Mouse (Mus musculus) kidney, adult 2 months (tissue): ENCODE measurements around the gene Magel2. TPM values are rescaled to one million over a fixed set of nuclear protein-coding genes. Genes with fewer than 3 reads are reported as not detected.

Experiments
- DNase-seq: peaks from one replicate; pipeline ENCODE4 v3.0.0; 2021
- H3K27ac ChIP-seq: fragments of 200-500 bp; 2 replicates; pipeline ENCODE4 v1.5.1; 2012; ENCODE audit warnings: low read depth, low read length, control low read depth, inconsistent platforms; ENCODE audit not compliant: insufficient read depth
- H3K27me3 ChIP-seq: fragments of 200-500 bp; replicated peaks from 2 replicates; pipeline ENCODE4 v1.6.1; 2012; ENCODE audit warnings: mild to moderate bottlenecking, moderate library complexity, low read length, inconsistent platforms; ENCODE audit not compliant: control insufficient read depth, insufficient read depth
- H3K36me3 ChIP-seq: fragments of 200-500 bp; 2 replicates; pipeline ENCODE4 v1.6.1; 2012; ENCODE audit warnings: mild to moderate bottlenecking, moderate library complexity, low read length, inconsistent platforms; ENCODE audit not compliant: control insufficient read depth, insufficient read depth
- H3K4me1 ChIP-seq: fragments of 200-500 bp; 2 replicates; pipeline ENCODE4 v1.6.1; 2011; ENCODE audit warnings: low read length; ENCODE audit not compliant: control insufficient read depth, insufficient read depth
- H3K4me3 ChIP-seq: fragments of 200-500 bp; 2 replicates; pipeline ENCODE4 v1.5.1; 2011; ENCODE audit warnings: mild to moderate bottlenecking, low read depth, low read length, control low read depth; ENCODE audit not compliant: insufficient read depth
- CTCF ChIP-seq: fragments of 200-500 bp; conservative IDR thresholded peaks from 2 replicates; pipeline ENCODE4 v1.5.1; 2011; ENCODE audit warnings: low read depth, mild to moderate bottlenecking, control low read depth, low read length, moderate library complexity, mixed read lengths; ENCODE audit not compliant: insufficient read depth, insufficient read length
- POLR2A ChIP-seq: fragments of 200-500 bp; IDR thresholded peaks from one replicate; pipeline ENCODE4 v1.6.1; 2011; ENCODE audit warnings: low read depth, low read length, control low read depth
- WGBS: fragments of 180-500 bp; shearing (Covaris S2); methylation state at CpG from one replicate; pipeline ENCODE4 v1.1.7; 2018; 5-methylcytosine and 5-hydroxymethylcytosine counted together
- polyA plus RNA-seq: library from polyadenylated mRNA; depleted of rRNA; stranded (reverse); fragments of >200 nt; gene quantifications from 2 replicates; pipeline ENCODE4 v1.2.3, GENCODE M21; 2012

Magel2 gene
- polyA plus RNA-seq, 1 experiment, result 0.02 TPM

GRCm38 (mm10) chr7:62407803-62408202, 31.0 kb downstream of the Magel2 start:
- DNase-seq, result no peak
- H3K4me1 ChIP-seq, result no peaks in the 10 kb centered on the region
- H3K36me3 ChIP-seq, result no peaks in the 10 kb centered on the region
- TF ChIP-seq CTCF, result no peak
- TF ChIP-seq POLR2A, result no peak
- no peaks in the 10 kb centered on the region for H3K27me3 ChIP-seq
- H3K4me3 ChIP-seq, result no peak overlapping the region
- WGBS, result 58% methylated on average over 3 of the region's 3 CpGs
- no peak overlapping the region for H3K27ac ChIP-seq

DNA sequence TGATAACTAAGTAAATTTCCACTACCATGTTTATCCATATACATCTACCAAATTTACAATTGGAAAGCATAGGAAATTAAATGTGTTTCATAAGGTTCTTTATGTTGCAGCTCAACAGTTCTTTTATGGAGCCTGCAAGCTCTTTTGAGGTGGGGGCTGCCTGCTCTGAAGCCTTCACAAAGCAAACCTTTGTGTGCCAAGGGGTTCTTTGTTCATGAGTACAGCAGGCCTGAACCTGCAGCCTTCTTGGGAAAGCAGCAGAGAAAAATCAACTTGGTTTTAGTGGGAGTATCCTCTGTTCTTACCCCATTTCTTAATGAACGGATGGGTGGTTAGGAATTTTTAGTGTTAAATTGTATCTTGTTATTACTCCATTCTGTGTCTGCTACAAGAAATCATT, 38.4 kb downstream of the Magel2 start:
- H3K27ac ChIP-seq, result no peak overlapping the region
- no peaks in the 10 kb centered on the region for H3K27me3 ChIP-seq
- no peak overlapping the region for H3K4me3 ChIP-seq
- 63% methylated on average over 1 of the region's 1 CpGs for WGBS
- TF ChIP-seq CTCF, result no peak
- TF ChIP-seq POLR2A, result no peak
- H3K36me3 ChIP-seq, result no peaks in the 10 kb centered on the region
- H3K4me1 ChIP-seq, result no peaks in the 10 kb centered on the region
- DNase-seq, result no peak

DNA sequence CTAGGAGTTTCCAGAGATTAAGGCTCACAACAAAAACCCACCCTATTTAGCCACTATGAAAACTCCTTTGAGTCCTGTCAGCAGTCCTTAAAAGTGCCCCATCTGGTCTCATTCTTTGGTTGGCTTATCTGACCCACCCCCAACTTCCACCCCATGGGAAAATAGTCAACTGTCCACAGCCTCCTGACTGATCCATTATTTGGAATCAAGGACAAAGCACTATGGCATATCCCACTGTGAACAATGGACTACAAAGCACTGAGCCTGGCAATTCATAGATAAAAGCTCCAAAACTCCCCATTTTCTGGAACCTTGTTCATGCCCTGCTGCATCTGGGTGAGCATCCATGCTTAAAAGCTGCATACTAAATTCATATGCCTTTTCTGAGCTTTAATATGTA, 39.4 kb downstream of the Magel2 start:
- DNase-seq, result no peak
- TF ChIP-seq CTCF (no peak), POLR2A (no peak)
- Histone ChIP-seq H3K27ac (no peak overlapping the region), H3K4me3 (no peak overlapping the region), H3K4me1 (no peaks in the 10 kb centered on the region), H3K36me3 (no peaks in the 10 kb centered on the region), H3K27me3 (peaks cover 2% of the 10 kb centered on the region)

GRCm38 (mm10) chr7:62418346-62418745, 41.5 kb downstream of the Magel2 start:
- H3K27ac ChIP-seq, result no peak overlapping the region
- no peak for DNase-seq
- WGBS, result 82% methylated on average over 9 of the region's 9 CpGs
- no peaks in the 10 kb centered on the region for H3K36me3 ChIP-seq
- no peaks in the 10 kb centered on the region for H3K4me1 ChIP-seq
- peaks cover 2% of the 10 kb centered on the region for H3K27me3 ChIP-seq
- H3K4me3 ChIP-seq, result no peak overlapping the region
- TF ChIP-seq CTCF (no peak), POLR2A (no peak)

DNA sequence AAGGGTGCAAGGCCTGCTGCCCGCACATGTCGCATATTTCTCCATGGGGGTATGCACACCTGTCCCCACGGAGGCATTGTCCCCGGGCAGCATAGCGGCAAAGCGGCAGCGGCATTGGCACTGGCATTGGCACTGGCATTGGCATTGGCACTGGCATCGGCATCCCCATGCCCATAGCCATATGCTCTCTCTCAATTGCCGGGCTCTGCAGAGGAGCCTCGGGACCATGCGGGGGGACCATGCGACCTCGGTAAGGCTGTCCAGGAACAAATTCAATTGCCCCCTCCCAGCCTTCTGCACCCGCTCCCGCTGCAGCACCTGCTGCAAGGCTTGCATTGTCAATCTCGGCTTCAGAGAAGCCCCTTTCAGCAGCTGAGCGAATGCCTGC, 42.3 kb downstream of the Magel2 start:
- H3K4me3 ChIP-seq, result peak overlapping the region; percentile 78
- no peaks in the 10 kb centered on the region for H3K4me1 ChIP-seq
- no peak for DNase-seq
- WGBS, result 61% methylated on average over 17 of the region's 17 CpGs
- H3K36me3 ChIP-seq, result no peaks in the 10 kb centered on the region
- no peak overlapping the region for H3K27ac ChIP-seq
- peaks cover 2% of the 10 kb centered on the region for H3K27me3 ChIP-seq
- no peak for TF ChIP-seq CTCF
- TF ChIP-seq POLR2A, result no peak

DNA sequence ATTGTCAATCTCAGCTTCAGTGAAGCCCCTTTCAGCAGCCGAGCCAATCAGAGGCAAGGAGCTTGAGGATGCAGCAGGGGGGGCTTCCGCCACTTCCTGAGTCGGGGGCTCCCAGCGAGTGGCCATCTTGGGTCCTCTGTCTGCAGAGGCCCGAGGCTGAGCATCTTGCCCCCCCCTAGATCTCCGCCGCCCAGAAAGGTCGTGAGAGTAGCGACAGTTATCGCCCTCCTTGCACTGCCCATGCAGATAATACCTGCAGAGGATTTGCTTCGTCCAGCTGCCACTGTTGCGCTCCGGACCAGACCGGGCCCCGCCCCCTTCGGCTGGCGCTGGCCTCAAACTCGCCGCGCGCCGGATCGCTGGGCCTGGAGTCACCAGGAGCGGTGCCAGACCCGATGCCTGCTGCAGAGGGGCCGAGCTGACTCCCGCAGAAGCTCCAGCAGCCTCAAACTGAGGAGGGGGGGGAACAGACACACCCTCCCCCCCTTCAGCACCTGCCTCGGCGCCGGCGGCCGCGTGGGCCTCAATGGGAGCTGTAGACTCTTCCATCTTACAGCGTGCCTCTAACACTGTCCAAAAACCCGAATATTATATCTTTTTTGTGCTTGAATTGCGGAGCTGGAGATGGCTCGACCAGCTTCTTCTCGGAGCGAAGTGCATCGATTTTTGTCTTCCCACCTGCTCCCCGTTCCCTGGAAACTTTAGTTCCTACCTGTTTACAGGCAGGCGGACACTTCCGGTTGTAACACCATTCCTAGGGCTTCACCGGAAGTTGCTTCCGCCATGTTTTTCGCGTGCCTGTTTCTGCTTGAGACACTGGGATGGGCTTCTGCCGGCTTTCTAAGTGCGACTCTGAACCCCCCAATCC, 42.9 kb downstream of the Magel2 start, which contains the start of gene Mkrn3:
TSS of gene Mkrn3 (minus strand) at position 647 of the 868 bp plus-strand sequence.
- Histone ChIP-seq H3K36me3 (no peaks in the 10 kb centered on the region), H3K4me1 (no peaks in the 10 kb centered on the region), H3K27ac (no peak within 1 kb of the TSS), H3K4me3 (peak within 1 kb of the TSS; percentile 78), H3K27me3 (peaks cover 2% of the 10 kb centered on the region)
- no peak for TF ChIP-seq POLR2A
- no peak for TF ChIP-seq CTCF
- WGBS, result 30% methylated on average over 49 of the region's 49 CpGs
- DNase-seq, result peak; percentile 84

- 66% methylated on average over 6 of the region's 6 CpGs for WGBS
- Histone ChIP-seq H3K27me3 (peaks cover 2% of the 10 kb centered on the region), H3K27ac (no peak overlapping the region), H3K4me1 (no peaks in the 10 kb centered on the region), H3K36me3 (no peaks in the 10 kb centered on the region), H3K4me3 (no peak overlapping the region)
- TF ChIP-seq CTCF, result no peak
- no peak for TF ChIP-seq POLR2A
- DNase-seq, result no peak
Observed at GRCm38 (mm10) chr7:62420566-62420965, 43.8 kb downstream of the Magel2 start.
